Mouse (Mus musculus) kidney, postnatal 4 days (tissue): ENCODE measurements around the gene Trp53bp2.

ENCODE experiments used
- DNase-seq, 2 experiments: peaks; one replicate each; pipeline ENCODE4 v3.0.0; 2021; ENCODE audit warnings: mixed read lengths in 2 of 2

Gene Trp53bp2

DNA sequence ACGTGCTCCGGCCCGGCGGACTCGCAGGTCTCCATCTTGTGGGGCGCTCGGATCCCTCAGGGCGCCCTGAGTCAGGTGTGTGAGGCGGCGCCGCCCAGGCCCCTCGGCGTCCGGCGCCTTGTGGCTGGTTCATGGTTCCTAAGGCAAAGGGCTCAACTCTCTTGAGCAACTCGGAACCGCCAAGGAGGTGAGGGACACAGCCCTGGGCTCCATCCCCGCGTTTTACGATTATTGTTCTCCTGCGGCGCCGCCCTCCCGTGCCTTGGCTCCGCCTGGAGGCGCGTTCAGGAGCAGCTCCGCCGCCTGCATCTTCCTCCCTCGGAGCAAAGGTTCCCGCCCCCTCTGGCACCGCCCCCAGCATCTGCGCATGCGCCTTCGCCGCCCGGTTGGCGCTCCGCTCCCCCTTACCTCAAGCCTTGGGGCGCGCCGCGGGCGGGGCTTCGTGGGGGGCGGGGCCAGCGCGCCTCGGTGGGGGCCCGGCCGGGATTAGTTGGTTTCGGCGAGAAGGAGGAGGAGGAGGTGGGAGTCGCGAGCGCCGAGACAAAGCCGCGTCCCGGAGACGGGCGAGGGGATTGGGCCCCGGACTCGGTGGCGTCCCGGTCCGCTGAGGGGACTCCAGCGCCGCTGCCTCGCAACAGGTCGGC, at the start of gene Trp53bp2:
TSS of gene Trp53bp2 (plus strand) at position 489 of the 644 bp plus-strand sequence.
- peak; percentile 99 to 100 for DNase-seq

DNA sequence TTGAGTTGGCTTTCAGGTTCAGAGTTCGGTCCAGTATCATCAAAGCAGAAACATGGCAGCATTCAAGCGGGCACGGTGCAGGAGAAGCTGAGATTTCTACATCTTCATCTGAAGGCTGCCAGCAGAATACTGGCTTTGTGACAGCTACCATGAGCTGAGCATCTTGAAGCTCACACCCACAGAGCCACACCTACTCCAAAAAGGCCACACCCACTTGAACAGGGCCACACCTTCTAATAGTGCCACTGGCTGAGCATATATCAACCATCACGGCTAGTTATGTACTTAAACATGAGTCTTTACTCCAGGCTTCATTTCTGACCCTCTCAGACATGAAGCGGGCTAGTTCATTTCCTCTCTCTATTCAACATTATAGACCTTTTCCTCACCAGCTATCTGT, 46.3 kb upstream of the Trp53bp2 start:
- DNase-seq: no peak

DNA sequence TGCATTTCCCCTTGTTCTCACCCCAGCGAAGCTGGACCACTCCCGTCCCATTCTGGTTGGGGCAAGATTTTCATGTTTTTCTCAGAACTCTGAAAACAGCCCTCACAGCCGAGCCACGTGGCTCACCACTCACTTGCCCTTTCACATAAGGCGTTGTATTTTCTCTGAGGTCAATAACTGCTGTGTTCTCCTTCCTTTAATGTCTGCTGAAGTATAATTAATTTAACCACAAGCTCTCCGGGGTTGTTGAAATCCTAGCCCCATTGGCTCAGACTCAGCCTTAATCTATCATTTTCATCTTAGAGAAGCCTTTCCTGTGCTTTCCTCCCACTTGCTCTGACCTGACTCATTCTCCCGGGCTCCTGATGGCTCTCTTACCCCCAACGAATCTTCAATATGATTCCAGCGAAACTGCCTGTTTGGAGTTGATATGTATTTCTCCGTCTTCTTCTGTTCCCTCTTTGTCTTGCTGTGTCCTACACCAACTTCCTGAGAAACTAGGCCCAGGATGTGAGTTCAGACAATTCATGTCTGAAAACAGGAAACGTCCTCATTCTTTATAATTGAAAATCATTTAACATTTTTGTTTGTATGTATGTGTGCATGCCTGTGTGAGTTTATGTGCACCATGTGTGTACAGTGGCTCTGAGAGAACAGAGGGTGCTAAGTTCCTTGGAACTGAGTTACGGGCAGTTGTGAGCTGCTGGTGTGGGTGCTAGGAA, 45.1 kb upstream of the Trp53bp2 start:
- DNase-seq: peak in 1 of 2 experiments; percentile 23

DNA sequence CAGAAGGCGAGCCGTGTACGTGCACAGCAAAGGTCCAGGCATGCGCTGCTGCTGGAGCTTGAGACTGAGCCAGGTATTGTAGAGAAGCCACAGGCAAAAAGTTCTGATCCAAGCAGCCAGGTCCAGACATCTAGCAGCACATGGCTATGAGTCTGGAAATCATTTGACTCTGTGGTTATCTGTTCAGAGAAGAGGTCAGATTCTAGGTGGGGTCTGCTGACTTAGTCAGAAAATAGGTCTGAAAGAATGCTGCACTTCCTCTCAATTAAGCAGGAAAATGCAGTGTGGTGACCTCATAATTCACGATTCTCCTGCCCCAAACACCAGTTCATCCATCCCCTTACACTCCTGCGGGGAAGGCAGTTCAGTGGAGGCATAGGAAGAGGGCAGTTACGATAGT, 40.7 kb upstream of the Trp53bp2 start:
- DNase-seq: no peak

DNA sequence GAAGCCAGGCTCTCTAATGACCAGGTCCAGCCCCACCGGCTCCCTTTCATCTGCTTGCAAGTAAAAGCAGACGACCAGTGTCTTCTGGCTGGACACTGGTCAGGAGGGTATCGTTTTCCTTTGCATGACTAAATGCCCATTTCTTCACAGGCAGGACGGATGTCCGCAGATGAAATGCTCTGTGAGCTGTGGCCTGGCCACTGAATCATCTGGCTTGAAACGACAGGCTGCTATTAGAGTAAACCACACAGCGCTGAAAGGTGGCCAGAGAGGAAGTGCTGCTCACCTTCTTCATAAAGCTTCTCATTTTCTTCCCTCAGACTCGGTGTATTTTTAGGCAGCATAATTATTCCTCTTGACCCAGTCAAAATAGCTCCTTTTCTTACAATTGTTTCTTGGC, 40.2 kb upstream of the Trp53bp2 start:
- DNase-seq: peak in 1 of 2 experiments; percentile 18

DNA sequence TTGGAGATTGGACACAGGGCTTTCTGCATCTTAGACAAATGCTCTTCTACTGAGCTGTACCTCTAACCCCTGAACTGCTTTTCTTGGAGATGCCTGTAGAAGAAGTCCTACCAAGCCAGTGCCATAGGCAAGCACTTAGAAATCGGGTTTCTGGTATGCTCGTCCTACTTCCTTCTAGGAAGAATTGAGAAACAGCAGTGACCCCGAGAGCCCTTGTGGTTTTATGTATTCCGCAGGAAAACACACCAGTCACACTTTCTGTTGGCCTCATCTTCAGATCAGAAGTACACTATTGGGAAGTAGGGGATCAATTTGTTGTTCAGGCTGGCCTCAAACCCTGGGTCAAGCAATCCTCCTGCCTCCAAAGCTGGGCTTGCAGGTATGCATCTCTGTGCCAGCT, 39.5 kb upstream of the Trp53bp2 start:
- DNase-seq: no peak

DNA sequence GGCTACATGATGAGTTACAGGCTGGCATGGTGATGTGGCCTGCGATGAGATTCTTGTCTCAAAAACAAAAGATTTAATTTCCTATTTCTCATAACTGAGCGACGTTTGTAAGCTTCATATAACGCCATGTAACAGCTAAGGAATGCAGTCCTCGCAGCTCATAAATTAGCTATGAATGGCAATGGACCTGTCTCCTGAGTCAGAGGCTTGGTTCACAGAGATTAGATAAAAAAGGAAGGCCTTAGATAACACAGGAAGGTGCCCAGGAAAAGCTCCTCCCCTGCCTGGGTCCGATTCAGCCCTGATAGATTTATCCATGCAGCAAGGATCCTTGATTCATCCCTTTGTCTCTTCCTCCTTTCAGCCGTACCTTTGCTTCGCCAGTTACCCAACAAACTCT, 37.1 kb upstream of the Trp53bp2 start:
- DNase-seq: no peak

DNA sequence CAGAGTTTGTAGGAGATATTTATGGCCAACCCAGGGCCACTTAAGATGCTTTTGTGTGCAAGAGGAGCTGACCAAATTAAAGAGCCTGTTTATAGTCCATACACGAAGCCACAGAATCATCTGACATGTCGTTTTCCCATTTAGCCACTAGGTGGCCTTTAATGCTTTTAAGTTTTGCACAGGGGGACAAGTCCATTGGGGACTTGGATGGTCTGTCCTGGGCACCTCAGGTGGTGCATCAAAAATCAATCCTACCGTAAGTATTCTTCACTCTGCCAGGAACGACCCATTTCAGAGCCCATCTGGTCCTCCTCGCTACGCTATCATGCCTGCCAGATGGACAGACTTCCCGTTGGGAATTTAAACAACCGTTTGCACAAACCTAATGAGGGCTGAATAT, 32.8 kb upstream of the Trp53bp2 start:
- DNase-seq: peak in 1 of 2 experiments; percentile 31

DNA sequence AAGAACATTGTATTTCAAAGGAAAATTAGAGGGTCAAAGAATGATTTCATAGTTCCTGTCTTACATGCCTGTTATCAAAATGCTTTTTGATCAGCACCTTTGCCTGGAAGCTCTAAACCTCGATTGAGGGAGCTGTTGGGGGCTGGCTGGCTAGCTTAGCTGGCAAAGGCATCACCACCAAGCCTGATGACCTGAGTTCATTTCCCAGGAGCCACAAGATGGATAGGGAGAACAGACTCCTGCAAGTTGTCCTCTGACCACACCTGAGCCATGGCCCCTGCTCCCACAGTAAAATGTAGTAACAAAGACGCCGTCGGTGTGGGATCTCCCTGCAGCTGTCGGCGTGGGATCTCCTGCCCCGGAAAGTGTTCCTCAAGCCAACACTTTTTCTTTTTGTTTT, 32.1 kb upstream of the Trp53bp2 start:
- DNase-seq: no peak

DNA sequence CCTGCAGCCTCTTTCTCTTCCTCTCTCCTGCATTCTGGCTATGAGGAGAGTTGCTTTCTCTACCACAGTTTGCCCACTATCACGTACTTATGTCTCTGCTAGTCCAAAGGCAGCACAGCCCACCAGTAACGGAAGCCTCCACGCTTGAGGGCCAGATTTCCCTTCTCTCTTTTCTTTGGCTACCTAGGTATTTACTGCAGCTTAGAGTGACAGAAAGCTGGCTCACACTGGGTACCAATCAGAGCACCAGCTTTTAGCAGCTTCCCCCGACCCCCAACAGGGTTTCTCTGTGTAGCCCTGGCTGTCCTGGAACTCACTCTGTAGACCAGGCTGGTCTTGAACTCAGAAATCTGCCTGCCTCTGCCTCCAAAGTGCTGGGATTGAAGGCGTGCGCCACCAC, 31.5 kb upstream of the Trp53bp2 start:
- DNase-seq: no peak

DNA sequence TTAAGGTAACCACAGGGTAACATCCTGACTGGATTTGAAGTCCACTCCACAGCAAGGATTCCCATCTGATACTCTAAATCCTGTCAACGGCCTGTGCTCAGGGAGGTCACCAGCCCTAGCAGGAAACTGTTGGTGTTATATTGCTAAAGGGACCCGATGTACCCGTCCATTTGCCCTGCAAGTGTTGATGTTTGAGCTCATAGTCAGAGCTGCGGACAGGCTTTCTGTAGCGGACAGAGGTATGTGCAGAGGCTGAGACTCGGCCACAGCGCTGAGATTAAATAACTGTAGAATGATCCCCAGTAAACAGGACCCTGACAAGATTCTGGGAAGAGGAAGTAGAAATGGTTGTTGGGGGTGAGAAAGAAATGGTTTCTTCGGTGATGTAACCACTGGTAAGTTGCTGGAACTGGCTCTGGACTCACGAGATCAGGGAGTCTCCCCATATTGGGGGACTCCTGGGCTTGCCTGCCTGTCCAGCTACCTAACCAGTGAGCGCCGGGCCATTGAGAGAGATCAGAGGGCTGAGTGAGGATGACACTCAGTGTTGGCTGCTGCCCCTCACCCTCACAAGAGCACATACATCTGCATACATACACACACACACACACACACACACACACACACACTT, 30.7 kb upstream of the Trp53bp2 start:
- DNase-seq: no peak

DNA sequence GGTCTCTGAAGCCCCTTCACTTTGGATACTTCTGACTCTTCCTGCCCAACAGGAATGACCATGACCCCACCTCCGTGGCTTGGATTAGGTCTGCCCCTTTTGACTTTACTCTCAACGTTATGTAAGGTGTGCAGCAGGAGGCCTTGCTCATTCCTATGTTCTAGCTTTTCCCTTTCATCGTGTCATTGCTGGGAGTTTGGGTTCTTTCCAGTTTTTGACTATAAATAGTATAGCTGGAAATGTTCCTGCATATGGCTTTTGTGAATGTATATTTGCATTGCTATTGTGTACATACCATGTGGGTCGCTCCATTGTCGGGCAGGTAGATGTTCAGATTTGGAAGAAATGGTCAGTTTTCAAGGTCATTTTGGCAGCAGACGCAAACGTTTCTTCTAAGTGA, 30.1 kb upstream of the Trp53bp2 start:
- DNase-seq: no peak

DNA sequence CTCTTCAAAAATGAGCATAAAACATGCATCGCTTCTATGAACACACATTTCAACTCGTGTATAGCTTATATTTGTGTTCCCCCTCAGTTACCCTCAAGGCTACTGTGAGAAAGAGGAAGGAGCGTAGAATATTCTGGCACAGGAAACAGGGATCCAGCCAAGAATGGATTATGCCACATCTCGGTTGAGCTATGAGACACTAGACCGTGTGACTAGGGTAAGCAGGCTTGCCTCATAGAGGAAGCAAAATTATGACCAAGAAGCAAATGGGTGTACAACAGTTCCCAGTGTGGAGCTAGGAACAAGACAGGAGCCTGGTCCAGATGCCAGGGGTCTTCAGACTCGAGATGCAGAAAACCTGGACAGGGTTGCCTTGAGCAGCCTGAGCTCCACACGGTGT, 28.3 kb upstream of the Trp53bp2 start:
- DNase-seq: no peak

DNA sequence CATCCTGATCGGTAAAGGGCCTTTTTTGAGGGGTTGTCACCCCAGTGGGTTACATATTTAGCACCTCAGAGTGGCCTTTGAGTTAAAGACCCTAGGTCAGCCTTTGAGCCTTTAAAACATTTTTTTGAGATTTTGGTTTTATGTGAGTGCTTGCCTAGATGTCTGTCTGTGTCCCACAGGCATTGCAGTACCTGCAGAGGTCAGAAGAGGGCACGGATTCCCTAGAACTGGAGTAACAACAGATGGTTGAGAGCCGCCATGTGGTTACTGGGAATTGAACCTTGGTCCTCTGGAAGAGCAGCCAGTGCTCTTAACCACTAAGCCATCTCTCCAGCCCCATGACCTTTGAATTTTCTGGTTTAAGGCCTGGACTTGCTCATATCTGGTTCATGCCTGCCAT, 27.6 kb upstream of the Trp53bp2 start:
- DNase-seq: no peak

DNA sequence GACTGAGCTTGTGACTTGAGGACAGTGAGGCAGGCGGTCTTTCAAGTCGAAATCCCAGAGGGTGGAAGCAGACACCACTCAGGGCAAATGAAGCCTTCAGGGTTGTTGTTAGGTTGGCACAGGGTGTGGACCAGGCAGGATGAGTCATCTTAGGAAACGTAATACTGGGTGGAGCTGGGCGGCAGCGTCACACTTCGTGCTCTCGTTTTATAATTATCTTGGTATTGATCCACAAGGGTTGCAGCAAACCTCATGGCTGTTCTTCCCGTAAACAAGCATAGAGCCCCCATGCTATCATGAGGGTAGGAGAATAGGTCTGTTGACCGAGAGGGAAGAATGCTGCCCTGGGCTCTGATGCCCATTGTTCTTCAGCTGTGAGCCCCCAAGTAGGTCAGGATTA, 25.9 kb upstream of the Trp53bp2 start:
- no peak for DNase-seq

DNA sequence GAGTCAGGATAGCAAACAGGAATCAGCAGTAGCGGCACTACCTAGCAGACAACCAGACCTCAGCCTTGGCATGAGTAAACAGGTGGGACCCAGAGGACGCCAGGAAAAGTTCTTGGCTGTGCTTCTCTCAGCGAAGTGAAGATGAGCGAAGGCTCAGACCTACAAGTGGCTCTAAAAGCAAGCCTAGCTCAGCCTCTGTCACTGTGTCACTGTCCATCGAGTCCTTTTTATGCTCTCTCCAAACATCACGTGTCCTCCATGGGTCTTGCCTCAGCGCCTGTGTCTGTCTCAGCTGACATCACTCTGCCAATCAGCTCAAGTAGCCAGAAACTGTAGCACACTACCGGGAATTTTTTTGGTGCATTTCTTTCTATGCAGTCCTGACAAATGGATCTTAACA, 22.5 kb upstream of the Trp53bp2 start:
- DNase-seq: no peak

DNA sequence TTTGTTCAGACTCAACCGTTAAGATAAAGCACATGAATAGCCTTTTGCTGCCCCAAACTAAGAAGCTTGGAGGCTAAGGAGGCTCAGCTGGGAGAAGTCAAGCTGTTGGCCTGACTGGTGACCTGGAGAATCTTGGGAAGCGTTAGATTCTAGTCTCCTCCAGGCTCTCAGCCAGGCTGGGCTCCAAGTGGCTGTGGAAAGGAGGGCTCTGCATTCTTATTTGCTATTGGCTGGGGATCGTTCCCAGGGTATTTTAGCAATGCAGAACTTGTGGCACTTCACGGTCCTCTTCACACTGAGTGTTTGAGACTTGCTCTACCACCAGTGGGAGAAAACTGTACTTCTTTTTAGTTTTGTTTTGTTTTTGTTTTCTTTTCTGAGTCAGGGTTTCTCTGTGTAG, 20.2 kb upstream of the Trp53bp2 start:
- peak; percentile 53 to 66 for DNase-seq

DNA sequence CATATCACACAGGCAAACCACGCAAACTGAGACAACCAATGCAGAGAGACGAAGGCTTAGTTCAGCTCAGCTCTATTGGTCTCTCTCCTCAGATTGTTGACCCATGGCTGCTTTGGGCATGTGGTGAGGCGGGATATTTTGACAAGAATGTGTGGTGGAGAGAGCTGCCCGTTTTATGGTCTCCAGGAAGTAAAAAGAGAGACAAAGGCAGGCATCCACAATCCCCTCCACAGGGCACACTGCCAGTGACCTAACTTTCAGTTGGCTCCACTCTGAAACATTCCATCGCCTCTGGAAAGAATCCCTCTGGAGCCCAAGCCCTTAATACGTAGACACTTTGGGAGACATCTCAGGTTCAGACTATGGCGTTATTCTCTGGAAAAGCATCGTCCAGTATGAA, 10.8 kb upstream of the Trp53bp2 start:
- DNase-seq: peak; percentile 21 to 30

DNA sequence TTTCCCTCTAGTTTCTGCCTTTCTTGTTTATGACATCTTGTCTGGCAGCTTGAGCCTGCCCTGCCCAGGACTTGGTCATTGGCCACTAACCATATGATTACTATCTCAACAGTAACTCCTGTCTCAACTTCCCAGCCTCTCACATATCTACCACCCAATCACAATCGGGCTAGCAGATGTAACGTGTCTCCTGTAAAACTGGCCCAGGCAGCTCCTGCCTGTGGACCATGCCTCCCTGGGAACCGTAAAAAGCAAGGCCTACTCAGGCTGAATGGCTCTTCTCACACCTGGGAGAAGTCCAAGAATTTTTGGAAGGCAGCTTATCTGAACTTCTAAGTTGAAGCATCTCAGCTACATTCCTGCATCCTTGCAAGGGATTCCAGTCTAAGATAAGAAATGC, 10.2 kb upstream of the Trp53bp2 start:
- peak in 1 of 2 experiments; percentile 28 for DNase-seq

DNA sequence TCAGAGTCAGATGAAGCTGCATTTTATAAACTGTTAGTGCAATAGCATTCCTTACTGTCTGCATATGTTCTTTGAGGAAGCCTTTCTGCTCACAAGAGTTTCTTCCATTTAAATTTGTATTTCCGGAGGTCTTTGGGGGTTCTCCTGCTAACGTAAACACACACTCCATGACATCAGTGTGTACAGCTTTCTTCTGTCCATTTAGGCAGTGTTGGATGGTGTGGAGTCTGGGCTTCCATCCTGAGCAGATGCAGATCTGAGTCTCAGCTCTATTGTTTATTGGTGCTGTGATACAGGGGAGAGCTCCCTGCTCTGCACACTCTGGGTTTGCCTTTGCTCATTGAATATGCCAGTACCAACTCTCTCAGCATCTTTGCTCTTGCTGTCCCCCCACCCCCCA, 9.8 kb upstream of the Trp53bp2 start:
- DNase-seq: no peak

DNA sequence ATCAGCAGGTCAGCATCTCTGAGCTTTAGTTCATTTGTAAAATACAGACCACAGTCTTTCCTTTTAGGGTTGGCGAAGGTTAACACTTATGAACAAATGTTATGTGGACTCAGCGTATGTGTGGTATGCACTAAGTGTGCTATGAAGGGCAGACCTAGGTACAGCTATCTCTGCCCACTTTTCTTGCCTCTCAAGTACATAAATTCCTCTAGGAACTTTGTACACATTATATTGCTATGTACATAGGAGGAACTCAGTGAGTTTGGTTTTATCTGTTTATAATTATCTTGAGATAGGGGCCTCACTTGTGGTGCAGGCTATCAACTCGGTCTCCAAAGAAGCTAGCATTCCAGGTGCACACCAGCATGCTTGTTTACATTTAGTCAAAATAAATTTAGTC, 9.1 kb upstream of the Trp53bp2 start:
- DNase-seq: no peak

DNA sequence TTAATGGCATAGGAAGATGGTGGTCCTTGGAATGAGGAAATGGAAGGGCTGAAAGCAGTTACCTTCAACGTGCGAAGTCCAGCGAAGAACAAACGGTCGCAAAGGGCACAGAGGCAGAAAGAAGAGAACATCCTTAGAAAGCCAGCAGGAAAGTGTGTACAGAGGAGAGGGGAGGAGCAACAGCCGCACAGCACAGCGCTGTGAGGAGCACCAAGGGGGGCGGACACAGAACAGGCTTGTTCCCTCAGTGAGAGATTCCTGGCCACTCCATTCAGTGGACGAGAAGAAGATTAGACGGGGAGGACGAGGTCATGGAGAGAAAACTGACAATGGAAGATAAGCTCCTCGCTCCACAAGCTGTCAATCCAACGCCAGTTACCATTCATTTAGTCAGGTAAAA, 5.9 kb upstream of the Trp53bp2 start:
- DNase-seq: peak in 1 of 2 experiments; percentile 39

DNA sequence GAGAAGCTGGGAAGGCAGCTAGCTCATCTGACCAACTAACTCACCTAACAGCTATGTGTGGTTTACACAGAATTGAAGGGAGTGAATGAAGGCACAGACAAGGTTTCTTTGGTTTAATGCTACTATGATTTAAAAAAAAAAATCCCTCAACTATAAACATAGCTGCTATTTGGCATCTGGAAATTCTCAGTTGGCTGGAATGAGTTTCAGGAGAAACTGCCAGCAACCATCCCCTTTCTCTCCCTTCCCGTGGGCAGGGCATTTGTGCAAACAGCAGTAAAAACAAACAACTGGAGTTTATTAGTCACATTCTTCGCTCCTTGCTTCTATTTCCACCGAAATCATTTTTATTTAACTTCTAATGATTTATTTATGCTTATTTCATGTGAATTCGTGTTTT, 2.4 kb upstream of the Trp53bp2 start:
- DNase-seq: no peak

DNA sequence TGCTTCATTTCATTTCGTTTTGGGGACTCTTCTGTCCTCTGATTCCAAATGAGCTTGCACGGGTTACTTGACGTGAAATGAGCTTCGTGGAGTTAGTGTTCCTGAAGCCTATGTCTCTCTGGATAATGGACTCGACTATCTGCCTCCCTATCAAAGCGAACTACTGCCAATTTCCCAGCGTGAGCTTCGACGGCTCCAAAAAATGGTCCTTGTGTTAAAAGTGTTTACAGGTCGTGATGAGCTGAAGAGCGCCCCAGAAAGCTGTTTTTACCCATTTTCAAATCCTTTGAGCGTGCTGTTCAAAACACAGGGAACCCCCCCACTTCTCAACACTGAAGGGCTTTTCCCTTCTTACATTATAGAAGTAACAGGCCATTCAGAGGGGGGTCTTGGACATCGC, 729 bp upstream of the Trp53bp2 start:
- DNase-seq: no peak
